Mouse (Mus musculus): Measurements from ENCODE around the gene Exog.

DNA sequence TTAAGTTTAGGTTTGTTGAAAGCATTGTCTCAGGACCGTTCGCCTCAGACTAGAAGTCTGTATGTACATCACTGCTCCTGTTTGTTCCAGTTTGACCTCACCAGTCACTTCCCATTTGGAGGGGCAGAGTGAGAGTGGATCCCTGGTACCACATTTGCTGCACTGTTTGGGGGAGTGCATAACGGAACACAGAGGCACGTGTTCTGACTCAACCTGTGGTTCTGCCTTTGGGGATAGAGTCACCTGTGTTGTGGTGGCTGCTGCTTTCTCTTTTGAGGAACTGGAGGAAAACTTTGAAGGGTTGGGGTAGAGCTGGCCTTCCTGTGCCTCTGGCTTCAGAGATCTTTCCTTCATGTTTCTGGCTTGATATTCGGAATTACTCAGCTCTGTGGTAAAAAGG lies 40.7 kb upstream of the Exog start:
- no peak for TF ChIP-seq CTCF (IDR thresholded peaks at IDR 0.05; ENCODE audit: insufficient read depth, low read depth, low read length)
- no peak for TF ChIP-seq POLR2A (IDR thresholded peaks at IDR 0.05; ENCODE audit: insufficient read depth, low read depth, low read length)
